Mouse (Mus musculus): ENCODE measurements around the gene Gpr156. TPM values are rescaled to one million over a fixed set of nuclear protein-coding genes. Genes with fewer than 3 reads are reported as not detected.

Gpr156 gene
- 0.04 TPM for polyA plus RNA-seq (2021)

- ChIA-PET POLR2A (no interaction called here), CTCF (no interaction called here)
- no peak for TF ChIP-seq CTCF (IDR thresholded peaks at IDR 0.05)
- in situ Hi-C loops (cut with MboI; ENCODE audit: low pct_unique_long_range_greater_than_20kb): no loop called here
- no peak for DNase-seq (ENCODE audit: low read depth, low spot score)
- no peaks in the 10 kb centered on the region for H3K27me3 ChIP-seq
- no peak for ATAC-seq
Measured at GRCm38 (mm10) chr16:37916138-37916817, at the start of gene Gpr156. Gpr156 (plus strand) TSS chr16:37916496.

GRCm38 (mm10) chr16:37867791-37868505, 48.3 kb upstream of the Gpr156 start, which contains the start of gene Lrrc58:
Lrrc58 (plus strand) TSS chr16:37868389.
- ChIA-PET CTCF (interaction anchor here (1.3 to 2.0 kb wide), 2 partner anchors 10 to 15 kb away, joined by 3 to 7 read pairs; no protein-coding TSS in a partner anchor), POLR2A (interaction anchor here (0.8 to 1.5 kb wide), 3 partner anchors 9 to 75 kb away, joined by 3 to 5 read pairs (median 3); no protein-coding TSS in a partner anchor)
- peak; percentile 83 for ATAC-seq
- no peak for TF ChIP-seq CTCF (IDR thresholded peaks at IDR 0.05)
- in situ Hi-C loops (cut with MboI; ENCODE audit: low pct_unique_long_range_greater_than_20kb): no loop called here
- H3K27me3 ChIP-seq: no peaks in the 10 kb centered on the region
- DNase-seq (ENCODE audit: low read depth, low spot score): no peak

GRCm38 (mm10) chr16:37868506-37869469, 47.5 kb upstream of the Gpr156 start:
- DNase-seq (ENCODE audit: low read depth, low spot score): no peak
- H3K27me3 ChIP-seq: no peaks in the 10 kb centered on the region
- no peak for TF ChIP-seq CTCF (IDR thresholded peaks at IDR 0.05)
- ChIA-PET CTCF (no interaction called here), POLR2A (interaction anchor here (0.8 to 1.5 kb wide), 3 partner anchors 16 to 74 kb away, joined by 3 to 5 read pairs (median 3); no protein-coding TSS in a partner anchor)
- in situ Hi-C loops (cut with MboI; ENCODE audit: low pct_unique_long_range_greater_than_20kb): no loop called here
- ATAC-seq: peak; percentile 60

GRCm38 (mm10) chr16:37869470-37870231, 46.6 kb upstream of the Gpr156 start:
- ChIA-PET CTCF (no interaction called here), POLR2A (interaction anchor here (1.4 kb wide), 1 partner anchor 52 kb away, joined by 3 read pairs; no protein-coding TSS in a partner anchor)
- TF ChIP-seq CTCF (IDR thresholded peaks at IDR 0.05): no peak
- no peak for DNase-seq (ENCODE audit: low read depth, low spot score)
- ATAC-seq: no peak
- H3K27me3 ChIP-seq: no peaks in the 10 kb centered on the region
- in situ Hi-C loops (cut with MboI; ENCODE audit: low pct_unique_long_range_greater_than_20kb): no loop called here

- ATAC-seq (no peak), DNase-seq (ENCODE audit: low read depth, low spot score) (no peak)
- CTCF ChIA-PET: no interaction called here
- in situ Hi-C loops (cut with MboI; ENCODE audit: low pct_unique_long_range_greater_than_20kb): no loop called here
- no peaks in the 10 kb centered on the region for H3K27me3 ChIP-seq
- TF ChIP-seq CTCF (IDR thresholded peaks at IDR 0.05): no peak
- POLR2A ChIA-PET: no interaction called here
Measured at GRCm38 (mm10) chr16:37871112-37871715, 45.1 kb upstream of the Gpr156 start.

GRCm38 (mm10) chr16:37874501-37875235, 41.6 kb upstream of the Gpr156 start:
- no peaks in the 10 kb centered on the region for H3K27me3 ChIP-seq
- ChIA-PET POLR2A (no interaction called here), CTCF (no interaction called here)
- in situ Hi-C loops (cut with MboI; ENCODE audit: low pct_unique_long_range_greater_than_20kb): no loop called here
- TF ChIP-seq CTCF (IDR thresholded peaks at IDR 0.05): no peak
- ATAC-seq (no peak), DNase-seq (ENCODE audit: low read depth, low spot score) (no peak)

- ATAC-seq: no peak
- H3K27me3 ChIP-seq: no peaks in the 10 kb centered on the region
- DNase-seq (ENCODE audit: low read depth, low spot score): no peak
- CTCF ChIA-PET: interaction anchor here (2.4 kb wide), 1 partner anchor 12 kb away, joined by 6 read pairs; no protein-coding TSS in a partner anchor
- POLR2A ChIA-PET: no interaction called here
- no peak for TF ChIP-seq CTCF (IDR thresholded peaks at IDR 0.05)
- in situ Hi-C loops (cut with MboI; ENCODE audit: low pct_unique_long_range_greater_than_20kb): no loop called here
Measured at GRCm38 (mm10) chr16:37877406-37877805, 38.9 kb upstream of the Gpr156 start.

- POLR2A ChIA-PET: interaction anchor here (1.2 kb wide), 1 partner anchor 58 kb away, joined by 3 read pairs; no protein-coding TSS in a partner anchor
- in situ Hi-C loops (cut with MboI; ENCODE audit: low pct_unique_long_range_greater_than_20kb): no loop called here
- CTCF ChIA-PET: interaction anchor here (1.2 to 2.4 kb wide), 3 partner anchors 10 to 50 kb away, joined by 3 to 6 read pairs (median 3); no protein-coding TSS in a partner anchor
- H3K27me3 ChIP-seq: no peaks in the 10 kb centered on the region
- ATAC-seq (no peak), DNase-seq (ENCODE audit: low read depth, low spot score) (no peak)
- no peak for TF ChIP-seq CTCF (IDR thresholded peaks at IDR 0.05)
Measured at GRCm38 (mm10) chr16:37878951-37879505, 37.3 kb upstream of the Gpr156 start.
